Mouse (Mus musculus): ENCODE data around the gene Dlgap1.

The Dlgap1 gene

DNA sequence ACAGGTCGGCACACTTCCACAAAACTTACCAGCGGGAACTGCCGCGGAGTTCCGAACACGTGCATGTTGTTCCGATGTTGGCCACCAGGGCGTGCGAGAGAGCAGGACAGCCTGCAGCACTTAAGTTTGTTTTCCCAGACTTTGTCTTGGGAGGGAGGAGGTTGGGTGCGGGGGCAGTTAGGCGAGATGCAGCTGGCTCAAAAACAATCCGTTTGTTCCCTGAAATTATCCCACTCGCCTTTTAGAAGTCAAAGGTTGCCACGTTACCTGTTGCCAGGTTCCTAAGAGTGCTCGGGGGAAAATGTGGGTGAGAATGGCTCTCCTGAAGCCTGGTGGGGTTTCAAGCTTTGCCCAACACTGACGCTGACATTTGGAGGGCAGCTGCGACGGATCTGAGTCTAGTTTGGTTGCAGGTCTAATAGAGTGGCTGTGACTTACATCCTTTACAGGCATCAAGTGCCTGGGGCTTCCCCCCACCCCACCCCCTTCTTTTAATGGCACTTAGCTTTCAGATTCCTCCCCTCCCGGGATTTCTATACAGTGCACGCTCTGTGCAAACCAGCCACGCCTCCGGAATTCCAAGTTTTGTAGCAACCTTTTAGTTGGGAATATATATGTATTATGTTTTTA is 786.3 kb downstream of the Dlgap1 start:
- WGBS: under 1% methylated on average over 22 of the region's 22 CpGs

DNA sequence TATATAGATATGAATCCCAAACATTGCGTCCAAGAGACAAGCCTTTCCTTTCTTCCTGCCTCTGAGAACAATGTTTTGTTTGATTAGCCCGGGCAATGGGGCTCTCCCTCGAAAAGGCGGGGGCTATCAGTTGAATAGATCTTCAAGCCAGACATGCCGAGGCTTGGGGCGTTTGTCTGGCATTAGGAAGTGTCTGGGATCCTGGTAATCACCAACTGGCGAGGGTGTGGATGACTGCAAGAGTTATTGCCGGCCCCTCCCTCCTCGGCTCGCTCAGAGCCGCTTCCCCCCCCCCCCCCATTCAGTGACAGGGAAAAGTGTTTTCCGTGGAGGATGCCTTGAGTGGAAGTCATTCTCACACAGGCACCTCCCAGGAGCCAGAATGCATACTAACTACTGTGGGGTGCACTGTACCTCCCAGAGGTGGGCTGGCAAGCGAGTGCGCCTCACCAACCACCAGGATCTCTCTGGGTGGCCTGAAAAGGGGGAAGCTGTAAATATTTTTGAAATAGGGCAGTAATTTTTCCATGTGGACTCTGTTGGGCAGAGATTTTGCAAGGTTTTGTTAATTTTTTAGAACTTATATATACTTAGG is 786.9 kb downstream of the Dlgap1 start:
- 13% methylated on average over 13 of the region's 14 CpGs for WGBS

DNA sequence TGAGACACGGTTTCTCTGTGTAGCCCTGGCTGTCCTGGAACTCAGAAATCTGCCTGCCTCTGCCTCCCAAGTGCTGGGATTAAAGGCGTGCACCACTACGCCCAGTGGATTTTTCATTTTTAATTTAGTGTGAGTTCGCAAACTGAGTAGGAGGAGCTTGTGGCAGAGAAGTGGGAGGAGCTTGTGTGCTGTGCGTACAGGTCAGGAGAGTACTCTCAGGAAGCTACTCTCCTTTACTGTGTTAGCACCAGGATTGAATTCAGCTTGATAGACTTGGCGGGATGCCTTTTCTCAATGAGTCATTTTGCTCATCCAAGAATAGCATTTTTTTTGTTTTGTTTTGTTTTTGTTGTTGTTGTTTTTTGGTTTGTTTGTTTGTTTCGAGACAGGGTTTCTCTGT is 793.1 kb downstream of the Dlgap1 start:
- WGBS: 87% methylated on average over 7 of the region's 7 CpGs

DNA sequence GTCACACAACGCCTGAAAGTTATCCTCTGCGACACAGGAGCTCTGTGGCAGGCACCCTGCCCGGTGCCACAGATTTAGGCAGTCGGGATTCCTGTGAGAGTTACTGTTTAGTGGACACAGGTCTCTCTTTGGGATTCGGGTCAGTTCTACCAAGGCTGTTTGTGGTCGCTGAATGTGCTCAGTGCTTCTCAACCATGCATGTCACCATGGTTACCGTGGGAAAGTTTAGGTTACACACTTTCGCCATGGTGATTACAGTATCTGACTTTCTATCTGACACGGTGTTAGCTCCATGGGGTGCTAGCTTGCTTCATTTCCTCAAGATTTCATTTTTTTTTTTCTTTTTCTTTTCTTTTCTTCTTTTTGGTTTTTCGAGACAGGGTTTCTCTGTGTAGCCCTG is 793.8 kb downstream of the Dlgap1 start:
- 85% methylated on average over 10 of the region's 10 CpGs for WGBS

DNA sequence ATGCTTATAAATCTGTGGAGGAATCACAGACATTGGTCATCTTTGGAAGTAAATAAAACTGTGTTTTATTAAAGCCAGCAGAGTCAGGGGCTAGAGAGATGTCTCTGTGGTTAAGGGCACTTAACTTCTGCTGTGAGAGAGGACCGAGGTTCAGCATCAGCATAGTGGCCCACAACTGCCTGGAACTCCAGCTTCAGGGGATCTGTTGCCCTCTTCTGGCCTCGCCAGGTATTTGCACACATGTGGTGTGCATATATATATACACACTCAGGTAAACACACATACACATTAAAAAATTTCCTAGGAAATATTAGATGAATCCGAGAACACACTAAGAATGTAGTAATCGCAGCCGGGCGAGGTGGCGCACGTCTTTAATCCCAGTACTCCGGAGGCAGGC is 796.5 kb downstream of the Dlgap1 start:
- WGBS: 96% methylated on average over 9 of the region's 9 CpGs

DNA sequence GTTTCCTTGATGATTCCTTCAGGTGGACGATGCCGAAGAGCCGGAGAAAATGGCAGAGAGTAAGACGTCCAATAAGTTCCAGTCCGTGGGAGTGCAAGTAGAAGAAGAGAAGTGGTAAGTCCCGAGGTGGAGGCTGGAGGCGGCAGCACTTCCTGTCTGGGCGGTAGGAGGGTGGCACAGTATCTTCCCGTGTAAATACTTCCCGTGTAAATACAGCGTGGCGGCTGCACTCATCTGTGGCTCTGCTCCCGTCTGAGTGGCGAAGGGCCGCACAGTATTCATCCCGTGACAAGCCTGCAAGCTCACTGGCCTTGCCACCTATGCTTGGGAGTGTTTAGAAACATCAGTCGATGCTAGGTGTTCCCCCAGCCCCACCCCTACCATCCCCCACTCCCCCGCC is 797.1 kb downstream of the Dlgap1 start:
- 73% methylated on average over 18 of the region's 18 CpGs for whole genome bisulfite sequencing

DNA sequence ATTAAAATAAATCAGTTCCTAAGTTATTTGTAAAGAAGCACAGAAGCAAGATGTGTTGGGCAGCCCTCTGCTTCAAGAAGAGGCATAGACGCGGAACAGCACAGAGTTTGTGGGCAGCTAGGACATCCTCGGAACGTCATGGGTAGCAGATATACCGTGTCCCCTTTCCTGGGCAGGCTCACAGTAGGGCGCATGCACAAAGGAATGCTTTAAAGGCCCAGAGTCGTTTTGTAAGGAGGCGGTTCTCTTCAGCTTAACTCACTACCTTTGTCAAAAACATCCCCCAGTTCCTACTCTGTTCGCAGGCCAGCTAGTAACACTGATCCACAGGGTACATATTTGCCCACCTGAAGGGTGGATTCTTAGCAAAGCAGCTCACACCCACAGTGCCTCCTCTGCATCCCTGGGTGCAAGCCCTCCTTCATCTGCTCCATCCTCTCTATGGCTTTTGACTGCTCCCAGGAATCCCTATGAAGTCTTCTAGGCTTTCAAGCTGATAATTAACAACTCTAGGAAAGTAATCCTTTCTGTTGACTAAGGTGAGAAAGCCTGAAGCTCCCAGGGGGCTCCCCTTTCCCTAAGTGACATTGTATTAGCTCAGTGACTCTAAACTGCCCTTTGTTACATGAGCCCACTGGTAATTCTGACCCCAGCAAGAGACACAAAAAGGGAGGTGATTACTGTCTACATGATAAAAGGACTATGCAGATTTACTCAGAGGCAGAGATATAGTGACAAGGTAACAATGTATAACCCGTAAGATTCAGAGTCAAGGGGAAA is 803.4 kb downstream of the Dlgap1 start:
- 44% methylated on average over 10 of the region's 10 CpGs for WGBS

DNA sequence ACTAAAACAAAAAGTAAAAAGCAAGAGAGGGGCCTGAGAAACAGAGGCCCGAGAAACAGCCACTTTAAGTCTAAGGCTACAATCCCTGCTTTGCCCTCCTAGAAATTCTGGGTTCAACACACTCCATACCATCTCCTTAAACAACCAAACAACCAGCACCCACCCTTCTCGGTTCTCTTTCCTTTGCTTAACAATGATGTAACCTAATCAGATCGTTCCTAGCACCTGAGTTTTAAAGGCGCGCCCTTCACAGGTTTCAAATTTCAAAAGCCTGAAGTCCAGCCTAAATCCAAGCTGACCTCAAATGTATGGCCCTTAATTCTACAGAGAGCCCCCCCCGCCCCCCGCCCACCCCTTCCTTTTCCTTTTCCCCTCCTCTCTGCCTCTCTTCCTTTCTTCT is 810.9 kb downstream of the Dlgap1 start:
- WGBS: 71% methylated on average over 7 of the region's 7 CpGs

DNA sequence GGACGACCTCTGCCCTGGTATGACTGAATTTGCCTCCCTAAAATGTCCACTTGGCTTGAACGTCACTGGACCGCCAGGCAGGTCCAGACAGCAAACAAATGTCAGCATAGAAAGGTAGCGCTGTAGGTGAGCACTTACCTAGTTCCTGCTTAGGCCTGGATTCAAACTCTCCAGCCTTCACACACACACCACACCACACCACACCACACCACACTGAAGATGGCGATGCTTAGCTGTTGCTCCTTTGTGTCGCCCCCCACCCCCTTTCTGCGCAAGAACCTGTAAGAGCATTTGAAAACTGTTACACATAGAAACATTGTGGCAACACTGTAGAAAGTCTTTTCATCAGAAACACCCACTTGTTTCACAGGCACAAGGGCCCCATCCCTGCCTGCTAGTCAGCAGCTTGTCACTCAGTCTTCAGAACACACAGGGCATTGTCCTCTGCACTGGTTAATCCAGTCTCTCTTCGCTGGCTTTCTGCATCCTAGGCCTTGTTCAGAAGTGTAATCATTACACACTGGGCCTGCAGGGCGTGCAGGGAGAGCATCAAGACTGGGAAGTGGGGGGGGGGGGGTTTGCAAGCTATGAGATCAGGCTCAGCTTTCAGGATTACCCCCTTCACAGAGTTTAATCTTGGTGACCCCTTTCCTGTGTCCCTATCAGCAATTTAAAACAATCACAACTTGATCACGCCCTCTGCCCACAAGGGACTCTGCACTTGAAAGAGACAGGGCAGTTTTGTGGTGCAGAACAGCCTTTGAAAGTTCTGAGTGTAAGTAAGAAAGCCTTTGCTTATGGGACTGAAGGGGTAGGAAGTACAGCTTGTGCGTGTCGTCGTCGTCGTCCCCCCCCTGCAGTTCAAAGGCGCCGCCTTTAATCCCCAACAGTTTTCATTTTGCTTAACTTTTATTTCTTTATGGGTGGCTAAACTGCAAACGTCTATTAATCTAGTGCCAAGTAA is 812.1 kb downstream of the Dlgap1 start:
- WGBS: 51% methylated on average over 18 of the region's 18 CpGs

DNA sequence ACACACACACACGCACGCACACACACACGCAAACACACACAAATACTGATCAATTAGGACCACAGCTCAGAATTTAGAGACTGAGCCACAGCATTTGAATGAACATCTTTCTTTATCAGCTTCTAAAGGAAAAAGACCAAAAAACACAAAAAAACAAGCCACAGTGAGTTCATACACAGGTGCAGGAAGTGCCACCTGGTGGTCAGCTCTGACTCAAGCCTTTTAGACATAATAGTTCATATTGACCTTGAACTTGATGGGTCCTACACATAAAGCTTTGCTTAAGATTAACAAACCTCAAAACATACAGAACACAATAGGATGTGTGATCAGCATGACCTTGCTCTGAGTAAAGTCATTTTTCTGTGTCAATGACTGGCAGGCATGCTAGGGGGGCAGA is 814.4 kb downstream of the Dlgap1 start:
- 95% methylated on average over 3 of the region's 3 CpGs for WGBS

DNA sequence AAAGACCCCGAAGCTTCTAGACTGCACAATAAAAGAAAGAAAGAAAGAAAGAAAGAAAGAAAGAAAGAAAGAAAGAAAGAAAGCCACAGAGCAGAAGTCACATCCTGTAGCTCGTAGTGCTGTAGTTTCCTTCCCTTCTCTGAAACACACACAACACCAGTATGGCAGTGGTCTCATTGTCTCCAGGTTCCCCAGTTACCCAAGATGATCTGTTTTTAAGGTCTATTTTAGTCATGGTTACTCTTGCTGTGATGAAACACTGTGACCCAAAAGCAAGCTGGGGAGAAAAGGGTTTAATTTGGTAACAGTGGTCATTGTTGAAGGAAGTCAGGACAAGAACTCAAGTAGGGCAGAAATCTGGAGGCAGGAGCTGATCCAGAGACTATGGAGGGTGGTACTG is 818.5 kb downstream of the Dlgap1 start:
- 87% methylated on average over 2 of the region's 2 CpGs for WGBS

DNA sequence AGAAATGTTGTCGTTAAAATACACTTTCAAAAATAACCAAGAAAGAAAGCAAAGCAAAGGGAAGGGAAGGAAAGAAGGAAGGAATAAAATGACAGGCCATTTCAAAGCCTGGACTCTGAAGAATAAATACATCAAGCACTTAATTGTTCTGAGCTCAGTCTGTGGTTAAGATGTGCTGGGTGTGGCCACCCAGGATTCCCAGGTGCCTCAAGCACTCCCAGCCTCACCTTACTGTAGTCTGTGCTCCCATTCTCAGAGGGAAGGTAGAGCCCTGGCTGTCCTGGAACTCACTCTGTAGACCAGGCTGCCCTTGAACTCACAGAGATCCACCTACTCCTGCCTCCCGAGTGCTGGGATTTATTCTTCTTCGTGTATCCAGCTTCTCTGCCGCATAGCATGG is 821.9 kb downstream of the Dlgap1 start:
- WGBS: 83% methylated on average over 4 of the region's 4 CpGs

DNA sequence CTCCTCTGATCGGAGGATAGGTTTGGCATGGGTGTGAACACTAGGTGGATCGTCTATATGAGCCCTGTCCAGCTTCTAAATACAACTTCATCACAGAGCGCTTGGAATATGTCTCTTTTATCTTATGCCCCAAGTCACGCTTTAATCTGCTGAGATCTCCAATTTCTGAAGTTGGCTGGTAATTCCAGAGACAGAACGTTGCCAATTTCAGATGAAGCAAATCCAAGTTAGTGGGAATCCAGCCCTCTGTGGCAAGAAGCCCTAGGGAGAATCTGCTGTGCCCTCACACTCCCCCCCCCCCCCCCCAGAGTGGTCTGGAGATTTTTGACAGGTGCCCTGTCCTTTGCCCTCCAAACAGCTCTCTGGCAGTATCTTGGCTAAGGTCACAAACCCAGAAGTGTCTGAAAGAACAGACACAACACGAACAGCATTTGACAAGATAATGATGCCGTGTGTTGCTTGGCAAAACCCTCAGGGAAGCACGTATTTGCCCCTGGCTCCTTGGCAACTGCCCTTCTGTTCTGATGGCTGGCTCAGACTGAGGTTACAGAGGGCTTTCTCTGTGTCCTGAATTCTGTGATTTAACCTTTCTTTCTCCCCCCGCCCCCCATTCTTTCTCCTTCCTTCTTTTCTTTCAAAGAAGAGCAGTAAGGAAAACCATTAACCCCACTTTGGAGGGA is 822.9 kb downstream of the Dlgap1 start:
- 61% methylated on average over 9 of the region's 9 CpGs for WGBS

DNA sequence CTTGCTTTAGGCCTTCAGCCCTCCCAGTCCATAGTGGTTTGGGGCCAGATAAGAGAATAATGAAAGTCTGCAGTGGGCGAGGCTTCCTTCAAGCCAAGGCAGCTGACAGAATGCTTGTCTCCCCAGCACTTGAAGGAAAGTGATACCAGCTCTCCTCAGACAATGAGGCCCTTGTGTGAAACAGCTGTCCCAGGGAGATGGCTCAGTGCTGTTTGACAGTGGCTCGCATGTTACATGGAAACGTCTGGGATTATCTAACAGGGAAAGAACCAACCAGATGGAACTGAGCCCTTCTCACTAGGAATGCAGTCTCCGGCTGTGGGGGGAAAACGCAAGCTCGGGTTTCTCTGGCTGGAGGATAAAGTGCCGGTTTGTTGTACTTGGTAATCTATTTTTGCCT is 825.4 kb downstream of the Dlgap1 start:
- 18% methylated on average over 7 of the region's 7 CpGs for WGBS

DNA sequence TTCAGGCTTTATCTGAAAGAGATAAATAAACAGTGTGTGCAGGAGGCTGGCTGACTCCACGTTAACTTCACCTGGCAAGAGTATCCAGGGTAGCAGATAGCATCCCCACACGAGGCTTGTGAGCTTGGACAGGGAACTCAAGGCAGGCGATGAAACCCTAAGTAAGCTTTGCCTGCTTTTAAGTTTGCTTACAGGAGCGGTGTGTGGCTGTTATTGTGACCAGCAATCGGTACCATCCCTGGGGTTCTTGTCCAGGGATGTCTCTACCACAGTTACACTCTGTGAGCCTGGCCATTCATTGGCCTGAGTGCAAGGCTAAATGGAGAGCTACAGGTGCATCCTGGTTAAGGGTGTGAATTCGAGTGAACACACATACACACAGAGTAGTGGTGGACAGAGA is 825.8 kb downstream of the Dlgap1 start:
- WGBS: 43% methylated on average over 6 of the region's 6 CpGs

DNA sequence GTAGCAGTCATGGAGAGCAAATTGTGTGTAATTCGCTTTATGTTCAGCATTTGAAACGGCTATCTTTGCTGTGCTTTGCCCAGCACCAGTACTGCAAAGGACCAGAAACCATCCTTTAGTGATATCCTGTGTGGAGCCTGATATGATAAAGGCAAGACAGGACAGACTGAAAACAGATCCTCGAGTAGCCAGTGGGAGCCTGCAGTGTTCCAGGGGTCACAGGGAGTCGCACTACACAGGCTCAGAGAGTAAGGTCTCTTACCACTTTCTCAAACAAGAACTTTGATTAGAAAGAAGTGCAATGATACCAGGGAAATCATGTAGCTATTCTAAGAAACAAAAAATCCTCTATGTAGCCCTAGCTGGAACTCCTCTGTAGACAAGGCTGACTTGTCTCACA is 826.3 kb downstream of the Dlgap1 start:
- WGBS: 71% methylated on average over 4 of the region's 4 CpGs

DNA sequence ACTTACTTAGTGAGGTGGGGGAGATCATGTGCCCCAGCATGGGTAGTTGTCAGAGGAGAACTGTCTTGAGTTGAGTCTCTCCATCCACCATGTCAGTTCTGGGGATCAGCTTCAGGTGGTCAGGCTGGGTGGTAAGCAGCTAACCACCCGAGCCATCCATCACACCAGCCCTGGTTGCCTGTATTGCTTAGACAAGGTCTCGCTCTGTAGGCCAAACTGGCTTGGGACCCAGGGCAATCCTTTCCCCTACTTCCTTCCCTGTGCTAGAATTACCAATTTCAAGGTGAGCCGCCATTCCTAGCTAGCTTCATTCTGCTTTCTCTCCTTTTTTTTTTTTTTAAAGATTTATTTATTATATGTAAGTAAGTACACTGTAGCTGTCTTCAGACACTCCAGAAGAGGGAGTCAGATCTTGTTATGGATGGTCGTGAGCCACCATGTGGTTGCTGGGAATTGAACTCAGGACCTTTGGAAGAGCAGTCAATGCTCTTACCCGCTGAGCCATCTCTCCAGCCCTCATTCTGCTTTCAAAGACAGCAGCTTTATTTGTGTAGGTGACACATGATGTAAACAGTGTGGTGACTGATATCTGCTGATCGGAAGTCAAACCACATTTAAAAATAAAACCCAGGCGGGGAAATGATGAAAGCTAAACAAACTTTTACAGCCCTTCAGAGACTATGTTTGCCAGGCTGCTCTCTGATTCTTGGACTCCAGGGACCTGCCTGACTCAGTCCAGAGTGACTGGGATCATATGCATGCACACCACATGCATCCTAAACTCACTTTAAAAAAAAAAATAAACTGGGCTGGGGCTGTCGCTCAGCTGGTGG is 828.3 kb downstream of the Dlgap1 start:
- 76% methylated on average over 8 of the region's 8 CpGs for WGBS

DNA sequence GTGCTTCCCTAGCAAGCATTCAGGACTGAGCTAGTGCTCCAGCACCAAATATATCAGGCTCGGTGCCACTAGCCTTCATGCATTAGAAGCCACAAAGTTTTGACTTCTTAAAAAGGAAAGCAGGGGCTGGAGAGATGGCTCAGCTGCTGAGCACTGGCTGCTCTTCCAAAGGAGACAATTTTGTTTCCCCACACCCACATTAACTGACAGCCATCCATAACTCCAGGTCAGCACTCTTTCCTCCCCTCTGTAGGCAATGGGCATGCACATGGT is 828.8 kb downstream of the Dlgap1 start:
- 46% methylated on average over 1 of the region's 1 CpGs for WGBS

DNA sequence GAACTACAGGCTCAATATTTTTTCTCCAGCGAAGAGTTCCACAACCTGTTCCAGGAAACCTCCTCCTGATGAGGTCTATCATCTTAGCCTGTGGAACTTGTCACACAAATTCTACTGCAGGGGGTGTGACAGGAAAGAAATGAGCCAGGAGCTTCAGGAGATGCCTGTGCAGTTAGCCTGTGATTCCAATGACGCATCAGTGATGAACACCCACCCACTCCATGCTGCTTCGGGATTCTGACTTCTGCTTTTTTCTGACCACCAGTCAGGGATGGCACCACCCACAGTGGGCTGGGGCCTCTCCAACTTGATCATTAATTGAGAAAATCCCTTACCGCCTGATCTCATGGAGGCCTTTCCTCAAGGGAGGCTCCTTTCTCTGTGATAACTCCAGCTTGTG is 830.4 kb downstream of the Dlgap1 start:
- WGBS: 43% methylated on average over 4 of the region's 4 CpGs

DNA sequence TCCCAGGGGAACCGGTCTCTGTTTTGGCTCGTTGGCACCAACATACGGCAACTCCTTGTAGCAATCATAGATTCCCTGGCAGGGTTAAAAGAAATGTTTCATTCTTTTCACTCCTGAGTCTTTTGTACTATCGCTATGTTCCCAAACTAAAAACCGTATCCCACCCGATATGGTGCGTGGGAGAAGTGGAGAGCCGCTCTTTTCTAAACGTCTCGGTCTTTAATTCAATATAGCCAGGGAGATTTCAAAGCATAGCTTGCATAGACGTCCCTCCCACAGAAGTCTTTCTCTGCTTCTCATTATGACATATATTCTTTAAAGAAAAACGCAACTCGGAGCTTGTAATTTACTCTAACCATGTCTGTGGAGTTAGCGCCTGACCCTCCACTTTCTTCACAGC is 833.1 kb downstream of the Dlgap1 start:
- 48% methylated on average over 14 of the region's 14 CpGs for WGBS

DNA sequence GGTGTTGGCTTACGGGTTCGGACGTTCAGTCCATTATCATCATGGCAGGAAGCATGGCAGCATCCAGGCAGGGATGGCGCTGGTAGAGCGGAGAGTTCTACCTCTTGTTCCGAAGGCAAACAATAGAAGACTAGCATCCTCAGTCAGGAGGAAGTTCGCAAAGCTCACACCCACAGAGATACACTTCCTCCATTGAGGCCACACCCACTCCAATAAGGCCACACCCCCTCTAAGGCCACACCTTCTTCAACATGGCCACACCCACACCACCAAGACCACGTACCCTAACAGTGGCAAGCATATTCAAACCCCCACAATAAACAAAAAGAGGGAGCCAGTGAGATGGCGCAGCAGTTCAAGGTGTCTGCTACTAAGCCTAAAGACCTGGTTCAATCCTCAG is 837.0 kb downstream of the Dlgap1 start:
- WGBS: 96% methylated on average over 9 of the region's 9 CpGs
